Mouse (Mus musculus) olfactory bulb, adult 2 months (tissue): ENCODE data around the gene Olfr1368.

ENCODE experiments used
- CTCF ChIP-seq: fragments of 200-500 bp; IDR thresholded peaks from 2 replicates; pipeline ENCODE4 v1.5.1; 2012; ENCODE audit warnings: low read depth, mild to moderate bottlenecking, low read length, moderate library complexity; ENCODE audit not compliant: insufficient read depth
- POLR2A ChIP-seq: fragments of 200-500 bp; IDR thresholded peaks from 2 replicates; pipeline ENCODE4 v1.6.1; 2012; ENCODE audit warnings: mild to moderate bottlenecking, low read depth, low read length, moderate library complexity; ENCODE audit not compliant: insufficient read depth

GRCm38 (mm10) chr13:21110441-21110840 lies 35.2 kb downstream of the Olfr1368 start:
- TF ChIP-seq CTCF (no peak), POLR2A (no peak)
